Mouse (Mus musculus): Measurements from ENCODE around the gene Clybl.

DNA sequence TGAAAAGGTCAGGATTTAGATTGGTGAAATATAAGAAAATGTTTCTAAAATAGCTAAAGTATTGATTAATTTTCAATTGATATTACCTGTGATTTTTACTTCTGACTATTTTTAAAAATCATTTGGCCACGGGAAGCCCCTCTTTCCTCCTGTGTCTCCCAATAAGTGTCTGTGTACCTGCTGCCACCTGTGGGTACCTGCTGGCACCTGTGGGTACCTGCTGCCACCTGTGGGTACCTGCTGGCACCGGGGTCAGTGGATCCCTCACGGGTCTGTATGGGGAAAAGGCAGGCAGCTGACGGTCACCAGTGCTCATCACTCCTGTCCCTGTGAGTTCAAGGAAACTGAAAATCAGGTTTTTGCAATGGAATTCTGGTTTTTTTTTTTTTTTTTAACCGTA, 198.5 kb downstream of the Clybl start:
- TF ChIP-seq TAL1 (IDR thresholded peaks at IDR 0.05; ENCODE audit: low read length) (no peak), GATA1 (IDR thresholded peaks at IDR 0.05; ENCODE audit: low read length) (no peak)

Measured in erythroblast, embryonic 14.5 days (primary cell).